Mouse (Mus musculus) testis, adult 2 months (tissue): ENCODE data around the gene Lhx2.

Experiments used
- CTCF ChIP-seq: fragments of 200-500 bp; IDR thresholded peaks from 2 replicates; pipeline ENCODE4 v1.5.1; 2012; ENCODE audit warnings: low read depth, mild to moderate bottlenecking, inconsistent platforms, low read length, moderate library complexity; ENCODE audit not compliant: control insufficient read depth, insufficient read depth, insufficient replicate concordance
- POLR2A ChIP-seq: fragments of 200-500 bp; IDR thresholded peaks from 2 replicates; pipeline ENCODE4 v1.6.1; 2012; ENCODE audit warnings: low read depth, mild to moderate bottlenecking, inconsistent platforms, low read length, moderate library complexity; ENCODE audit not compliant: control insufficient read depth

DNA sequence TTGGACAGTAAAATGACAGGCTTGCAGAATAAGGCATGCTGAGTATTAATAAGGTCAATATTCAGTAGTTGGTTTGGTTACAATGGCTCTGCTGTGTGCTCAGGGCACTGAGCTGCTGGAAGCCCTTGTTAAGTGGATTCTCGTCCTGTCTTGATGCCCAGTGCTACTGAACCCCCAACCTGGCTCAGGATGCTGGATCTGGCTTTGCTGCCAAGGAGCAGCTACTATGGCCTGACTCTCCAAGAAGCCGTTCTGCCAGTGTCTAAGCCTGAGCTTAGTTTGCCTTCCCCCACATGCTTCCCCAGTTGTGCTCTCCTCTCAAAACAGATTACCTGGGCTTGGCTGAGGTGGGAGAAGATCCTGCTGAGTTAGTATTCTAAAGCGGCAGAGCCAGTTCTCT lies 26.2 kb upstream of the Lhx2 start:
- TF ChIP-seq CTCF: no peak
- no peak for TF ChIP-seq POLR2A
